Mouse (Mus musculus) kidney, adult 2 months (tissue): Measurements from ENCODE around the gene Gstcd. TPM values are rescaled to one million over a fixed set of nuclear protein-coding genes. Genes with fewer than 3 reads are reported as not detected.

Source experiments
- DNase-seq: peaks from one replicate; pipeline ENCODE4 v3.0.0; 2021
- H3K27ac ChIP-seq: fragments of 200-500 bp; 2 replicates; pipeline ENCODE4 v1.5.1; 2012; ENCODE audit warnings: low read depth, low read length, control low read depth, inconsistent platforms; ENCODE audit not compliant: insufficient read depth
- H3K27me3 ChIP-seq: fragments of 200-500 bp; replicated peaks from 2 replicates; pipeline ENCODE4 v1.6.1; 2012; ENCODE audit warnings: mild to moderate bottlenecking, moderate library complexity, low read length, inconsistent platforms; ENCODE audit not compliant: control insufficient read depth, insufficient read depth
- H3K36me3 ChIP-seq: fragments of 200-500 bp; 2 replicates; pipeline ENCODE4 v1.6.1; 2012; ENCODE audit warnings: mild to moderate bottlenecking, moderate library complexity, low read length, inconsistent platforms; ENCODE audit not compliant: control insufficient read depth, insufficient read depth
- H3K4me1 ChIP-seq: fragments of 200-500 bp; 2 replicates; pipeline ENCODE4 v1.6.1; 2011; ENCODE audit warnings: low read length; ENCODE audit not compliant: control insufficient read depth, insufficient read depth
- H3K4me3 ChIP-seq: fragments of 200-500 bp; 2 replicates; pipeline ENCODE4 v1.5.1; 2011; ENCODE audit warnings: mild to moderate bottlenecking, low read depth, low read length, control low read depth; ENCODE audit not compliant: insufficient read depth
- CTCF ChIP-seq: fragments of 200-500 bp; conservative IDR thresholded peaks from 2 replicates; pipeline ENCODE4 v1.5.1; 2011; ENCODE audit warnings: low read depth, mild to moderate bottlenecking, control low read depth, low read length, moderate library complexity, mixed read lengths; ENCODE audit not compliant: insufficient read depth, insufficient read length
- POLR2A ChIP-seq: fragments of 200-500 bp; IDR thresholded peaks from one replicate; pipeline ENCODE4 v1.6.1; 2011; ENCODE audit warnings: low read depth, low read length, control low read depth
- WGBS: fragments of 180-500 bp; shearing (Covaris S2); methylation state at CpG from one replicate; pipeline ENCODE4 v1.1.7; 2018; 5-methylcytosine and 5-hydroxymethylcytosine counted together
- polyA plus RNA-seq: library from polyadenylated mRNA; depleted of rRNA; stranded (reverse); fragments of >200 nt; gene quantifications from 2 replicates; pipeline ENCODE4 v1.2.3, GENCODE M21; 2012

Gstcd gene
- polyA plus RNA-seq, 1 experiment: 2.6 TPM

- H3K4me1 ChIP-seq: no peaks in the 10 kb centered on the region
- no peak overlapping the region for H3K4me3 ChIP-seq
- no peak for DNase-seq
- H3K27me3 ChIP-seq: no peaks in the 10 kb centered on the region
- no peak for TF ChIP-seq CTCF
- TF ChIP-seq POLR2A: no peak
- no peak overlapping the region for H3K27ac ChIP-seq
- 95% methylated on average over 12 of the region's 12 CpGs for WGBS
- H3K36me3 ChIP-seq: no peaks in the 10 kb centered on the region; the same call in 1 of the 2 replicates
These were observed 111.9 kb downstream of the Gstcd start for GRCm38 (mm10) chr3:132979781-132980461.

GRCm38 (mm10) chr3:132966255-132966654 is 125.6 kb downstream of the Gstcd start:
- DNase-seq: no peak
- WGBS: 73% methylated on average over 5 of the region's 5 CpGs
- Histone ChIP-seq H3K4me1 (no peaks in the 10 kb centered on the region), H3K36me3 (no peaks in the 10 kb centered on the region), H3K27me3 (no peaks in the 10 kb centered on the region), H3K27ac (no peak overlapping the region), H3K4me3 (no peak overlapping the region)
- TF ChIP-seq CTCF: no peak

- Histone ChIP-seq H3K4me1 (no peaks in the 10 kb centered on the region), H3K27me3 (no peaks in the 10 kb centered on the region), H3K36me3 (no peaks in the 10 kb centered on the region), H3K27ac (no peak overlapping the region), H3K4me3 (no peak overlapping the region)
- 69% methylated on average over 9 of the region's 9 CpGs for WGBS
- no peak for DNase-seq
- TF ChIP-seq CTCF: no peak
- no peak for TF ChIP-seq POLR2A
These were observed 126.9 kb downstream of the Gstcd start for GRCm38 (mm10) chr3:132964715-132965507.

- Histone ChIP-seq H3K27me3 (no peaks in the 10 kb centered on the region), H3K36me3 (no peaks in the 10 kb centered on the region), H3K4me3 (no peak overlapping the region), H3K4me1 (no peaks in the 10 kb centered on the region), H3K27ac (no peak overlapping the region)
- WGBS: 91% methylated on average over 7 of the region's 7 CpGs
- DNase-seq: no peak
- TF ChIP-seq CTCF (no peak), POLR2A (no peak)
These were observed 129.0 kb downstream of the Gstcd start for GRCm38 (mm10) chr3:132962631-132963361.

DNA sequence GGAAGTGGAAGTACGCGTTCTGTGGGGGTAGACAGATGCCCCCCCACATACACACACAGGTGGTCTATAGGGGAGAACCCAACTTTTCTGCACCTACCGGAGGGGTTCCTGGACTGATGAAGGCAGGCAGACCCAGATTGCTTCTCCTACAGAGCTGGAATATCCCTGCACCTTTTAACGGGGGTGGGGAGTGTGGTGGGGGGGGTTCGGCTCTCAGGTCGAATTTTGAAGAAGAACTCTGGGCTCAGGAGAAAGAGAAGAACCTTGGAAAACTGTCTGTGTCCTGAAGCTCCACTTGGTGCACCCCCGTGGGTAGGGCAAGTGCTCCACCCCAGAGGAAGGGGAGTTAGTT is 141.3 kb downstream of the Gstcd start:
- H3K27me3 ChIP-seq: no peaks in the 10 kb centered on the region
- DNase-seq: no peak
- H3K4me1 ChIP-seq: peaks cover 4% of the 10 kb centered on the region; the same call in 1 of the 2 replicates
- 15% methylated on average over 7 of the region's 7 CpGs for whole genome bisulfite sequencing
- peak overlapping the region; percentile 68 for H3K4me3 ChIP-seq
- TF ChIP-seq CTCF (no peak), POLR2A (no peak)
- H3K27ac ChIP-seq: no peak overlapping the region
- H3K36me3 ChIP-seq: no peaks in the 10 kb centered on the region

GRCm38 (mm10) chr3:132949791-132950528 is 141.9 kb downstream of the Gstcd start, which contains the start of gene Npnt:
Gene Npnt, minus strand, starts transcription at chr3:132950291.
- 1% methylated on average over 82 of the region's 82 CpGs for WGBS
- H3K27ac ChIP-seq: peak within 1 kb of the TSS; percentile 6

More at GRCm38 (mm10) chr3:132949791-132950528, 141.9 kb downstream of the Gstcd start, which contains the start of gene Npnt:
- no peaks in the 10 kb centered on the region for H3K36me3 ChIP-seq
- H3K27me3 ChIP-seq: no peaks in the 10 kb centered on the region
- peaks cover 4% of the 10 kb centered on the region; the same call in 1 of the 2 replicates for H3K4me1 ChIP-seq
- 0 out of 2 replicates have a peak, but pooled peaks have one; percentile 16 for TF ChIP-seq CTCF
- TF ChIP-seq POLR2A: no peak
- peak within 1 kb of the TSS; percentile 68 for H3K4me3 ChIP-seq
- peak; percentile 64 for DNase-seq
